Mouse (Mus musculus): ENCODE results near the gene Shisa2.
"Not testable (repeated sequence)": the region's sequence is repeated elsewhere in the genome, so short reads cannot be mapped to it uniquely, and the experiment has no call there.

The Shisa2 gene

GRCm38 (mm10) chr14:59625158-59625805 lies at the start of gene Shisa2:
TSS of gene Shisa2 (plus strand) at chr14:59625308.
- DNase-seq (ENCODE audit: low read depth, low spot score), result peak; percentile 28

- DNase-seq (ENCODE audit: low read depth, low spot score), result no peak
Measured at GRCm38 (mm10) chr14:59576385-59576784, 48.7 kb upstream of the Shisa2 start.

- no peak for DNase-seq (ENCODE audit: low read depth, low spot score)
Measured at GRCm38 (mm10) chr14:59590614-59591013, 34.5 kb upstream of the Shisa2 start.

GRCm38 (mm10) chr14:59591901-59592300 lies 33.2 kb upstream of the Shisa2 start:
- DNase-seq (ENCODE audit: low read depth, low spot score), result no peak

GRCm38 (mm10) chr14:59592593-59592992 lies 32.5 kb upstream of the Shisa2 start:
- no peak for DNase-seq (ENCODE audit: low read depth, low spot score)

- no peak for DNase-seq (ENCODE audit: low read depth, low spot score)
Measured at GRCm38 (mm10) chr14:59594988-59595387, 30.1 kb upstream of the Shisa2 start.

- peak; percentile 84 for DNase-seq (ENCODE audit: low read depth, low spot score)
Measured at GRCm38 (mm10) chr14:59597398-59598259, 27.5 kb upstream of the Shisa2 start, which contains the start of gene Cdadc1. TSS of gene Cdadc1 (minus strand) at chr14:59597959.

GRCm38 (mm10) chr14:59598260-59598627 lies 26.9 kb upstream of the Shisa2 start:
- no peak for DNase-seq (ENCODE audit: low read depth, low spot score)

GRCm38 (mm10) chr14:59604002-59604645 lies 21.0 kb upstream of the Shisa2 start:
- DNase-seq (ENCODE audit: low read depth, low spot score), result no peak

GRCm38 (mm10) chr14:59605671-59606353 lies 19.3 kb upstream of the Shisa2 start:
- no peak for DNase-seq (ENCODE audit: low read depth, low spot score)

- no peak for DNase-seq (ENCODE audit: low read depth, low spot score)
Measured at GRCm38 (mm10) chr14:59607021-59607420, 18.1 kb upstream of the Shisa2 start.

- peak; percentile 22 for DNase-seq (ENCODE audit: low read depth, low spot score)
Measured at GRCm38 (mm10) chr14:59612920-59613625, 12.0 kb upstream of the Shisa2 start.

GRCm38 (mm10) chr14:59614149-59614548 lies 11.0 kb upstream of the Shisa2 start:
- not testable (repeated sequence) for DNase-seq (ENCODE audit: low read depth, low spot score)

- no peak for DNase-seq (ENCODE audit: low read depth, low spot score)
Measured at GRCm38 (mm10) chr14:59616802-59617201, 8.3 kb upstream of the Shisa2 start.

- DNase-seq (ENCODE audit: low read depth, low spot score), result no peak
Measured at GRCm38 (mm10) chr14:59624326-59624885, 702 bp upstream of the Shisa2 start.

- DNase-seq (ENCODE audit: low read depth, low spot score), result no peak
Measured at GRCm38 (mm10) chr14:59625806-59626364, 777 bp downstream of the Shisa2 start.

GRCm38 (mm10) chr14:59626711-59627110 lies 1.6 kb downstream of the Shisa2 start:
- DNase-seq (ENCODE audit: low read depth, low spot score), result peak; percentile 22

- peak; percentile 22 for DNase-seq (ENCODE audit: low read depth, low spot score)
Measured at GRCm38 (mm10) chr14:59627142-59627680, 2.1 kb downstream of the Shisa2 start.

- peak; percentile 16 for DNase-seq (ENCODE audit: low read depth, low spot score)
Measured at GRCm38 (mm10) chr14:59627823-59628222, 2.7 kb downstream of the Shisa2 start.

GRCm38 (mm10) chr14:59629308-59629707 lies 4.2 kb downstream of the Shisa2 start:
- DNase-seq (ENCODE audit: low read depth, low spot score), result no peak
